Mouse (Mus musculus): ENCODE measurements around the gene Rab3il1.

The Rab3il1 gene

GRCm38 (mm10) chr19:10064173-10065012, 62.9 kb downstream of the Rab3il1 start:
- Histone ChIP-seq H3K36me3 (ENCODE audit: control insufficient read depth, insufficient read depth, low read length, poor library complexity, severe bottlenecking) (no peaks in the 10 kb centered on the region), H3K27me3 (ENCODE audit: control insufficient read depth, insufficient read depth, low read length, poor library complexity, severe bottlenecking) (no peaks in the 10 kb centered on the region)
- peak; percentile 49 for DNase-seq (ENCODE audit: low read depth, low spot score)

- DNase-seq (ENCODE audit: low read depth, low spot score), result no peak
- Histone ChIP-seq H3K36me3 (ENCODE audit: control insufficient read depth, insufficient read depth, low read length, poor library complexity, severe bottlenecking) (no peaks in the 10 kb centered on the region), H3K27me3 (ENCODE audit: control insufficient read depth, insufficient read depth, low read length, poor library complexity, severe bottlenecking) (no peaks in the 10 kb centered on the region)
These were observed 64.2 kb downstream of the Rab3il1 start for GRCm38 (mm10) chr19:10065465-10066188.

GRCm38 (mm10) chr19:10066189-10066500, 64.7 kb downstream of the Rab3il1 start:
- Histone ChIP-seq H3K36me3 (ENCODE audit: control insufficient read depth, insufficient read depth, low read length, poor library complexity, severe bottlenecking) (no peaks in the 10 kb centered on the region), H3K27me3 (ENCODE audit: control insufficient read depth, insufficient read depth, low read length, poor library complexity, severe bottlenecking) (no peaks in the 10 kb centered on the region)
- no peak for DNase-seq (ENCODE audit: low read depth, low spot score)

- no peaks in the 10 kb centered on the region for H3K36me3 ChIP-seq (ENCODE audit: control insufficient read depth, insufficient read depth, low read length, poor library complexity, severe bottlenecking)
- DNase-seq (ENCODE audit: low read depth, low spot score), result no peak
- H3K27me3 ChIP-seq (ENCODE audit: control insufficient read depth, insufficient read depth, low read length, poor library complexity, severe bottlenecking), result no peaks in the 10 kb centered on the region
These were observed 65.0 kb downstream of the Rab3il1 start for GRCm38 (mm10) chr19:10066502-10066901.

GRCm38 (mm10) chr19:10067701-10068100, 66.2 kb downstream of the Rab3il1 start:
- no peaks in the 10 kb centered on the region for H3K27me3 ChIP-seq (ENCODE audit: control insufficient read depth, insufficient read depth, low read length, poor library complexity, severe bottlenecking)
- H3K36me3 ChIP-seq (ENCODE audit: control insufficient read depth, insufficient read depth, low read length, poor library complexity, severe bottlenecking), result no peaks in the 10 kb centered on the region
- DNase-seq (ENCODE audit: low read depth, low spot score), result no peak

GRCm38 (mm10) chr19:10070186-10070980, 68.9 kb downstream of the Rab3il1 start:
- peak; percentile 26 for DNase-seq (ENCODE audit: low read depth, low spot score)
- Histone ChIP-seq H3K36me3 (ENCODE audit: control insufficient read depth, insufficient read depth, low read length, poor library complexity, severe bottlenecking) (no peaks in the 10 kb centered on the region), H3K27me3 (ENCODE audit: control insufficient read depth, insufficient read depth, low read length, poor library complexity, severe bottlenecking) (no peaks in the 10 kb centered on the region)

GRCm38 (mm10) chr19:10071166-10071565, 69.7 kb downstream of the Rab3il1 start:
- no peaks in the 10 kb centered on the region for H3K27me3 ChIP-seq (ENCODE audit: control insufficient read depth, insufficient read depth, low read length, poor library complexity, severe bottlenecking)
- no peak for DNase-seq (ENCODE audit: low read depth, low spot score)

GRCm38 (mm10) chr19:10071892-10072291, 70.4 kb downstream of the Rab3il1 start:
- DNase-seq (ENCODE audit: low read depth, low spot score), result peak; percentile 47
- H3K27me3 ChIP-seq (ENCODE audit: control insufficient read depth, insufficient read depth, low read length, poor library complexity, severe bottlenecking), result no peaks in the 10 kb centered on the region
- no peaks in the 10 kb centered on the region for H3K36me3 ChIP-seq (ENCODE audit: control insufficient read depth, insufficient read depth, low read length, poor library complexity, severe bottlenecking)

More at GRCm38 (mm10) chr19:10071166-10071565, 69.7 kb downstream of the Rab3il1 start:
- no peaks in the 10 kb centered on the region for H3K36me3 ChIP-seq (ENCODE audit: control insufficient read depth, insufficient read depth, low read length, poor library complexity, severe bottlenecking)

- Histone ChIP-seq H3K36me3 (ENCODE audit: control insufficient read depth, insufficient read depth, low read length, poor library complexity, severe bottlenecking) (no peaks in the 10 kb centered on the region), H3K27me3 (ENCODE audit: control insufficient read depth, insufficient read depth, low read length, poor library complexity, severe bottlenecking) (no peaks in the 10 kb centered on the region)
- no peak for DNase-seq (ENCODE audit: low read depth, low spot score)
These were observed 71.7 kb downstream of the Rab3il1 start for GRCm38 (mm10) chr19:10073145-10073544.

GRCm38 (mm10) chr19:10078392-10078791, 76.9 kb downstream of the Rab3il1 start:
- no peak for DNase-seq (ENCODE audit: low read depth, low spot score)
- Histone ChIP-seq H3K36me3 (ENCODE audit: control insufficient read depth, insufficient read depth, low read length, poor library complexity, severe bottlenecking) (no peaks in the 10 kb centered on the region), H3K27me3 (ENCODE audit: control insufficient read depth, insufficient read depth, low read length, poor library complexity, severe bottlenecking) (no peaks in the 10 kb centered on the region)

- H3K36me3 ChIP-seq (ENCODE audit: control insufficient read depth, insufficient read depth, low read length, poor library complexity, severe bottlenecking), result no peaks in the 10 kb centered on the region
- DNase-seq (ENCODE audit: low read depth, low spot score), result no peak
- no peaks in the 10 kb centered on the region for H3K27me3 ChIP-seq (ENCODE audit: control insufficient read depth, insufficient read depth, low read length, poor library complexity, severe bottlenecking)
These were observed 78.9 kb downstream of the Rab3il1 start for GRCm38 (mm10) chr19:10080384-10080783.

- no peak for DNase-seq (ENCODE audit: low read depth, low spot score)
- H3K27me3 ChIP-seq (ENCODE audit: control insufficient read depth, insufficient read depth, low read length, poor library complexity, severe bottlenecking), result no peaks in the 10 kb centered on the region
- H3K36me3 ChIP-seq (ENCODE audit: control insufficient read depth, insufficient read depth, low read length, poor library complexity, severe bottlenecking), result no peaks in the 10 kb centered on the region
These were observed 80.6 kb downstream of the Rab3il1 start for GRCm38 (mm10) chr19:10082105-10082504.

GRCm38 (mm10) chr19:10085454-10085853, 84.0 kb downstream of the Rab3il1 start:
- Histone ChIP-seq H3K27me3 (ENCODE audit: control insufficient read depth, insufficient read depth, low read length, poor library complexity, severe bottlenecking) (no peaks in the 10 kb centered on the region), H3K36me3 (ENCODE audit: control insufficient read depth, insufficient read depth, low read length, poor library complexity, severe bottlenecking) (no peaks in the 10 kb centered on the region)
- DNase-seq (ENCODE audit: low read depth, low spot score), result no peak

- H3K27me3 ChIP-seq (ENCODE audit: control insufficient read depth, insufficient read depth, low read length, poor library complexity, severe bottlenecking), result no peaks in the 10 kb centered on the region
- no peak for DNase-seq (ENCODE audit: low read depth, low spot score)
- no peaks in the 10 kb centered on the region for H3K36me3 ChIP-seq (ENCODE audit: control insufficient read depth, insufficient read depth, low read length, poor library complexity, severe bottlenecking)
These were observed 85.5 kb downstream of the Rab3il1 start for GRCm38 (mm10) chr19:10086976-10087375.
